Mouse (Mus musculus): ENCODE data around the gene Pnpla2. TPM values are rescaled to one million over a fixed set of nuclear protein-coding genes. Genes with fewer than 3 reads are reported as not detected.

Gene Pnpla2
- polyA plus RNA-seq, 1 experiment from 2014 or later, result 19.7 TPM

DNA sequence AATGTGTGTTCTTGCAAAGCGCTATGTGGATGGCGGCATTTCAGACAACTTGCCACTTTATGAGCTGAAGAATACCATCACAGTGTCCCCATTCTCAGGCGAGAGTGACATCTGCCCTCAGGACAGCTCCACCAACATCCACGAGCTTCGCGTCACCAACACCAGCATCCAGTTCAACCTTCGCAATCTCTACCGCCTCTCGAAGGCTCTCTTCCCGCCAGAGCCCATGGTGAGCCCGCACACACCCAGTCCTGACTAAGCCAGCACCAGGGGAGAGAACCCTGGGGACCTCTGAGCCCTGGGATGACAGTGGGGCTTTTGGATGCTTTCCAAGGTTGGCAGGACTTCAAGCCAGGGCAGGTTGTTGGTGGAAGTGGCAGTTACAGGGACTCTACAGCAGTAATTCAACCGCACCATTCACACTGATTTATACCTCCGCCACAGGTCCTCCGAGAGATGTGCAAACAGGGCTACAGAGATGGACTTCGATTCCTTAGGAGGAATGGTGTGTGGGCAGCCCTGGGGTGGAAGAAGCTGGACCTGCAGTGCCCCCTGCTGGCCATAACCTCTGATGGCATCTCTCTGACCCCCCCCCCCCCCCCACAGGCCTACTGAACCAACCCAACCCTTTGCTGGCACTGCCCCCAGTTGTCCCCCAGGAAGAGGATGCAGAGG is 3.1 kb downstream of the Pnpla2 start:
- no peak overlapping the region for H3K9ac ChIP-seq
- peaks cover 39% of the 10 kb centered on the region for H3K27me3 ChIP-seq
- H3K4me2 ChIP-seq, result no peak overlapping the region
- peaks cover 32% of the 10 kb centered on the region for H3K4me1 ChIP-seq (replicated peaks)
- no peak for ATAC-seq (ENCODE audit: low FRiP score, low read depth)
- WGBS, result 78% methylated on average over 15 of the region's 15 CpGs
- no peaks in the 10 kb centered on the region for H3K9me3 ChIP-seq
- H3K4me3 ChIP-seq, result no peak overlapping the region
- H3K27ac ChIP-seq (replicated peaks), result no peak overlapping the region
- peaks cover 9% of the 10 kb centered on the region; the same call in 1 of the 2 replicates for H3K36me3 ChIP-seq

GRCm38 (mm10) chr7:141458661-141459060 is 3.7 kb downstream of the Pnpla2 start:
- no peaks in the 10 kb centered on the region for H3K9me3 ChIP-seq
- H3K36me3 ChIP-seq, result peaks cover 9% of the 10 kb centered on the region; the same call in 1 of the 2 replicates
- H3K27ac ChIP-seq (replicated peaks), result no peak overlapping the region
- ATAC-seq (ENCODE audit: low FRiP score, low read depth), result no peak
- H3K4me3 ChIP-seq, result no peak overlapping the region
- H3K9ac ChIP-seq, result no peak overlapping the region
- H3K4me2 ChIP-seq, result no peak overlapping the region
- 90% methylated on average over 11 of the region's 11 CpGs for WGBS
- H3K4me1 ChIP-seq (replicated peaks), result peaks cover 32% of the 10 kb centered on the region
- H3K27me3 ChIP-seq, result peaks cover 45% of the 10 kb centered on the region

- no peak for ATAC-seq (ENCODE audit: low FRiP score, low read depth)
- 92% methylated on average over 17 of the region's 17 CpGs for WGBS
- Histone ChIP-seq H3K4me2 (no peak overlapping the region), H3K36me3 (peaks cover 9% of the 10 kb centered on the region; the same call in 1 of the 2 replicates), H3K9ac (no peak overlapping the region), H3K27ac (replicated peaks) (no peak overlapping the region), H3K4me1 (replicated peaks) (peaks cover 32% of the 10 kb centered on the region), H3K27me3 (peaks cover 51% of the 10 kb centered on the region), H3K9me3 (no peaks in the 10 kb centered on the region), H3K4me3 (no peak overlapping the region)
Measured at GRCm38 (mm10) chr7:141459301-141459711, 4.3 kb downstream of the Pnpla2 start.

DNA sequence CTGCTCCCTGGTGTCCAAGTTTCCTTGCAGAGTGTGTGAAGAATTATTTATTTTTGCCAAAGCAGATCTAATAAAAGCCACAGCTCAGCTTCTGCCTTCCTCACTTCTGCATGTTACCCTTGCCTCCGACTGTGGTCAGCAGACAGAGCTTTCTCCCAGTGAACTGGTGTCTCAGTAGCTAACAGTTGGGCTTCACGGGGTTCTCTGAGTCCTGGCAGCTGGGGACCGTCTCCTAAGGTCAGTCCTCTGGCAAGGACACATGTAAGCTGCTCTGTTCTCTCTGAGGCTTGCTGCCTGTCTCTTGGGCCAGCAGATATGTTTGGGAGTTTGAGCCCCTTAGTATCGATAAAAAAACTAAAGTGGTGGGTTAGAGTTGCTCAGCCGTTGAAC is 5.0 kb downstream of the Pnpla2 start:
- Histone ChIP-seq H3K4me2 (no peak overlapping the region), H3K9me3 (no peaks in the 10 kb centered on the region), H3K4me1 (replicated peaks) (peaks cover 33% of the 10 kb centered on the region), H3K36me3 (peaks cover 9% of the 10 kb centered on the region; the same call in 1 of the 2 replicates), H3K4me3 (no peak overlapping the region), H3K27me3 (peaks cover 58% of the 10 kb centered on the region), H3K9ac (no peak overlapping the region), H3K27ac (replicated peaks) (no peak overlapping the region)
- 77% methylated on average over 5 of the region's 5 CpGs for WGBS
- ATAC-seq (ENCODE audit: low FRiP score, low read depth), result no peak

- Histone ChIP-seq H3K27me3 (peaks cover 64% of the 10 kb centered on the region), H3K36me3 (peaks cover 9% of the 10 kb centered on the region; the same call in 1 of the 2 replicates), H3K4me3 (peak within 1 kb of the TSS; percentile 38), H3K4me1 (replicated peaks) (peaks cover 31% of the 10 kb centered on the region), H3K4me2 (peak within 1 kb of the TSS; percentile 74), H3K27ac (replicated peaks) (no peak within 1 kb of the TSS), H3K9me3 (no peaks in the 10 kb centered on the region), H3K9ac (peak within 1 kb of the TSS; percentile 42)
- WGBS, result 71% methylated on average over 15 of the region's 15 CpGs
- ATAC-seq (ENCODE audit: low FRiP score, low read depth), result no peak
Measured at GRCm38 (mm10) chr7:141460391-141461113, 5.6 kb downstream of the Pnpla2 start, which contains the start of gene Cracr2b. Gene Cracr2b (plus strand): TSS chr7:141461094.

DNA sequence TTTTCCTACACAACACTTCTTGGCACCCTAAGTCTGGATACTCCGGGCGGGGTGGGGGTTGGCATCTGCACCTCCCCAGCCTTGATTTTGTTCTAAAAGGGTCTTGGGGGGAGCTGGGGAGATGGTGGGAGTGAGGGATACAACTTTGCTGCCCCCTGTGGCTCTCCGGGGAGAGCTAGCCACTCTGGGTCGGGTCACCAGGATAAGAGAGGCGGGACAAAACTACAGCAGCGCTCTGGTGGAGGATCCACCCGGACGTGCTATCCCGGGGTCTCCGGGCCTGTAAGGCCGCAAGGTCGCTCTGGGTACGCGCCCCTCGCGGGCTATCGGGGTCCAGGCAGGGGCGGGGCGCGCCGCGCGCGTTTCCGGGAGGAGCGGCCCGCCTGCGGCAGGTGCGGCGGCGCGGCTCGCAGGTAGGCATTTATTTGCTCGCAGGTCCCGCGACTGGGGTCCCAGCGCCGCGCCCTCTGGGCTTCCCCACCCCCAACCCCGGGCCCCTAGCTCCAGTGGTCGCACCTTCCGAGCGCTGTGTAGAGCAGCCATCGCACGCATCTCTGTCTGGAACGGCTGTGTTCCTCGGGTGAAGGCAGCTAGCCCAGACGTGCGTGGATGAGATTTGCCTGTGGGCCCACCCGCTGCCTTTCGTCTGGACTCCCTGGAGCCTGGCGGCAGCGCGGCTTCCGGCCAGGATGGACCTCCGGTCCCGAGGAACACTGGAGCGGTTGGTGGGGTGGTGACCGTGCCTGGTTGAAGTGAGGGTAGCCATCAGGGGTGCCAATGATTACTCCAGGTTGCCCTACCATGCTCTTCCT is 6.7 kb downstream of the Pnpla2 start:
- Histone ChIP-seq H3K4me1 (replicated peaks) (peaks cover 20% of the 10 kb centered on the region), H3K27me3 (peaks cover 74% of the 10 kb centered on the region), H3K9me3 (no peaks in the 10 kb centered on the region), H3K27ac (replicated peaks) (no peak overlapping the region), H3K9ac (peak overlapping the region; percentile 42), H3K4me3 (peak overlapping the region; percentile 38), H3K36me3 (peaks cover 9% of the 10 kb centered on the region; the same call in 1 of the 2 replicates), H3K4me2 (peak overlapping the region; percentile 74)
- ATAC-seq (ENCODE audit: low FRiP score, low read depth), result no peak
- WGBS, result 3% methylated on average over 59 of the region's 59 CpGs

- Histone ChIP-seq H3K4me1 (replicated peaks) (peaks cover 27% of the 10 kb centered on the region), H3K36me3 (peaks cover 9% of the 10 kb centered on the region; the same call in 1 of the 2 replicates), H3K27ac (replicated peaks) (no peak overlapping the region), H3K9ac (no peak overlapping the region), H3K4me3 (peak overlapping the region; percentile 38; the same call in 1 of the 2 replicates), H3K27me3 (peaks cover 75% of the 10 kb centered on the region), H3K4me2 (peak overlapping the region; percentile 74), H3K9me3 (no peaks in the 10 kb centered on the region)
- no peak for ATAC-seq (ENCODE audit: low FRiP score, low read depth)
- WGBS, result 24% methylated on average over 5 of the region's 5 CpGs
Measured at GRCm38 (mm10) chr7:141462333-141462821, 7.4 kb downstream of the Pnpla2 start.

DNA sequence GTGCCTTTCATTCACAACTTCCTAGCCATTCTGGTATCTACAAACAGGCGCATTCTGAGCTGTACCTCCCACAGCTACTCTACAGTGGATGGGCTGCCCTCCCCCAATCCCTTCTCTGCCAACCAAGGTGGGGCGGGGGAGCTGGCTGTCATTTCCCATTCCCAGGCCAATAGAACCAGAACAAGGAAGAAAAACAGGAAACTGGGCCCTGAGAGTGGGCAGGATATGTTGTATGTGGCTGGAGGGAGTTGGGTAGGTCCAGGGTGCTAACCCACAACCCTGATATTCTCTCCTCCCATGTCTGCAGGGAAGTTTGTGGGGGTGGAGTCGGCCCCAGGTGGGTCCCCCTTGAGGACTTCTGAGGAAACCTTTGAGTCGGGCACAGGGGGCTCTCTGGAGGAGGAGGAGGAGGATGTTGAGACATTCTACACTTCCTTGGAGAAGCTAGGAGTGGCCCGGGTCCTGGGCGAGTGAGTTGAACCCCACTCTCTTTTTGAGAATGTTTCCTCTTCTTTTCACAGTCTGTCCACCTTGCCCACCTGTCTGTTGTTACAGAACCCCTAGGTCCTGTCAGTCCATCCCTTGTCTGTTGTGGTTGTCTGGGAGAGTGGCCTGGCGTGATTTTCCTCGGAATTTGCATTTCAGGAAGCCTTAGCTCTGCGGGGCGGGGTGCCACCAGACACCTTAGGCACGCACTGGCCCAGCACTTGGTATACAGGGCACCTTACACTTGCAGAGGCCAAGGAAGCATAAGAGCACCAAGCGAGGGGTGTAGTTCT is 9.0 kb downstream of the Pnpla2 start:
- Histone ChIP-seq H3K9me3 (no peaks in the 10 kb centered on the region), H3K4me2 (peak overlapping the region; percentile 40), H3K27me3 (peaks cover 75% of the 10 kb centered on the region)

GRCm38 (mm10) chr7:141464603-141465201 is 9.7 kb downstream of the Pnpla2 start:
- peaks cover 69% of the 10 kb centered on the region for H3K27me3 ChIP-seq
- no peak for ATAC-seq (ENCODE audit: low FRiP score, low read depth)
- no peaks in the 10 kb centered on the region for H3K9me3 ChIP-seq
- WGBS, result 4% methylated on average over 38 of the region's 38 CpGs
- H3K4me1 ChIP-seq (replicated peaks), result peaks cover 48% of the 10 kb centered on the region
- peak overlapping the region; percentile 10; the same call in 1 of the 2 replicates for H3K4me3 ChIP-seq
- no peak overlapping the region for H3K27ac ChIP-seq (replicated peaks)
- H3K4me2 ChIP-seq, result peak overlapping the region; percentile 40
- H3K9ac ChIP-seq, result no peak overlapping the region
- no peaks in the 10 kb centered on the region; the same call in 1 of the 2 replicates for H3K36me3 ChIP-seq

More for the DNA sequence above, 9.0 kb downstream of the Pnpla2 start:
- Histone ChIP-seq H3K36me3 (peaks cover 6% of the 10 kb centered on the region; the same call in 1 of the 2 replicates), H3K4me1 (replicated peaks) (peaks cover 41% of the 10 kb centered on the region), H3K4me3 (0 out of 2 replicates have a peak overlapping the region, but pooled peaks have one; percentile 10), H3K9ac (no peak overlapping the region), H3K27ac (replicated peaks) (no peak overlapping the region)
- WGBS, result 22% methylated on average over 12 of the region's 12 CpGs
- no peak for ATAC-seq (ENCODE audit: low FRiP score, low read depth)

- WGBS, result 56% methylated on average over 7 of the region's 10 CpGs
- no peak for ATAC-seq (ENCODE audit: low FRiP score, low read depth)
- Histone ChIP-seq H3K27ac (replicated peaks) (no peak overlapping the region), H3K36me3 (no peaks in the 10 kb centered on the region; the same call in 1 of the 2 replicates), H3K4me2 (no peak overlapping the region), H3K4me1 (replicated peaks) (peaks cover 55% of the 10 kb centered on the region), H3K9me3 (no peaks in the 10 kb centered on the region), H3K27me3 (peaks cover 61% of the 10 kb centered on the region), H3K4me3 (no peak overlapping the region), H3K9ac (no peak overlapping the region)
Measured at GRCm38 (mm10) chr7:141465388-141466044, 10.5 kb downstream of the Pnpla2 start.
